ENCODE assay signal across 8 mouse cellular contexts in the genomic region with DNA sequence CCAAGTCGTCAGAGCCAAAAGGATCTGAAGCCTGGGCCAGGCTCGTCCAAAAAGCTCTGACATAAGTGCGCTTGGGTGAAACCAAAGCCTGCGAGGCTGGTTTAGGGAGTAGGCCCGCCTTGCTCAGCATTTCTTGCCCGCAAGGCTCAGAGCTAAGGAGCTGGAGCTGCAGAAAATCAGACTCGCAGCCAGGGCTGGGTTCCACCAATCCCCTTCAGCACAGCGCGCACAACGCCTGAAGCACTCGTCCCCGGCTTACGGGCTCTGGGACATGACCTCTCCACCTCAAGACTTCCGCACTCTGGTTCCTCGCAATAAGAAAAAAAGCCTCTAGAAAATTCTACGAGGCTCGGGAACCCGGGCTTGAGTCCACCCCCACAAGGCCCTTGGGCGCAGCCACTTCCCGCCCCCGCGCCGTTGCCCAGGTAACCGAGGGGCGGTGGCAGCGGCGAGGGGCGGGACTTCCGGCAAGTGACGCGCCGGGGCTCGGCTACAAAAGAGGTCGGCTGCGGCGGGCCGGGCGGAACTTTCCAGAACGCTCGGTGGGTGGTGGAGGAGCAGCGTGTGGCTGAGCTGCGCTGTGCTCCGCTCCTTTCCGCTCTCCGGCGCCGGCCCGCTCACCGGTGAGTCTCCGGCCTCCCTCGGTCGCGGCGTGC. TPM values are rescaled to one million over a fixed set of nuclear protein-coding genes. Genes with fewer than 3 reads are reported as not detected.
A peak's percentile ranks its signal among the peaks of the same experiment; 100 is the strongest.
DNase-seq lines count a peak whose midpoint lies in the region; ATAC-seq lines count a peak whose summit lies in the region.

A gene (plus strand): TSS at position 140 of the 656 bp plus-strand sequence.

- peak; percentile 95 for DNase-seq in adipocyte (ENCODE audit: low spot score)
- DNase-seq in embryo, embryonic 10 days (ENCODE audit: low spot score), result peak; percentile 92
- peak; percentile 100 for DNase-seq in gastrocnemius, postnatal 10 days
- DNase-seq in induced T-regulatory cell, adult 2 months (ENCODE audit: low read depth), result peak; percentile 98
- peak; percentile 87 to 95 for DNase-seq in left cerebral cortex, adult 9 months (ENCODE audit: low spot score in 2 of 2)
- peak; percentile 99 for DNase-seq in right cerebral cortex, postnatal 14 days
- DNase-seq in urinary bladder, postnatal 36 days (ENCODE audit: low spot score in 2 of 2), result peak; percentile 93 to 96

- peak; percentile 76 for ATAC-seq in megakaryocyte progenitor cell, adult 5-6 weeks (replicated peaks; ENCODE audit: poor library complexity)

RNA-seq across cellular contexts. Expression of the gene that starts here (rescaled TPM):
- 10 to 100 TPM; 55.0 to 76.5 TPM for total RNA-seq in gastrocnemius, postnatal 10 days (2021)
- 156 and 168 TPM in 2 replicates for total RNA-seq in megakaryocyte progenitor cell, adult 5-6 weeks (2015)
- total RNA-seq in megakaryocyte progenitor cell, adult 5-6 weeks (2017), result 332 and 482 TPM in 2 replicates

Comparison
In these comparisons a context has a peak if more than half of its experiments do, and no peak if none do; other contexts are left out.
1. Peak in every context shown above with its lines: DNase-seq and ATAC-seq.